Mouse (Mus musculus) adrenal gland, adult (tissue): Measurements from ENCODE around the gene Amer3.
"Not testable (repeated sequence)": the region's sequence is repeated elsewhere in the genome, so short reads cannot be mapped to it uniquely, and the experiment has no call there.

Experiments used
- DNase-seq, 2 experiments: peaks; one replicate each; pipeline ENCODE4 v3.0.0; 2022 to 2023; ENCODE audit warnings: low spot score in 1 of 2; ENCODE audit not compliant: inconsistent age in 2 of 2

Amer3 gene

DNA sequence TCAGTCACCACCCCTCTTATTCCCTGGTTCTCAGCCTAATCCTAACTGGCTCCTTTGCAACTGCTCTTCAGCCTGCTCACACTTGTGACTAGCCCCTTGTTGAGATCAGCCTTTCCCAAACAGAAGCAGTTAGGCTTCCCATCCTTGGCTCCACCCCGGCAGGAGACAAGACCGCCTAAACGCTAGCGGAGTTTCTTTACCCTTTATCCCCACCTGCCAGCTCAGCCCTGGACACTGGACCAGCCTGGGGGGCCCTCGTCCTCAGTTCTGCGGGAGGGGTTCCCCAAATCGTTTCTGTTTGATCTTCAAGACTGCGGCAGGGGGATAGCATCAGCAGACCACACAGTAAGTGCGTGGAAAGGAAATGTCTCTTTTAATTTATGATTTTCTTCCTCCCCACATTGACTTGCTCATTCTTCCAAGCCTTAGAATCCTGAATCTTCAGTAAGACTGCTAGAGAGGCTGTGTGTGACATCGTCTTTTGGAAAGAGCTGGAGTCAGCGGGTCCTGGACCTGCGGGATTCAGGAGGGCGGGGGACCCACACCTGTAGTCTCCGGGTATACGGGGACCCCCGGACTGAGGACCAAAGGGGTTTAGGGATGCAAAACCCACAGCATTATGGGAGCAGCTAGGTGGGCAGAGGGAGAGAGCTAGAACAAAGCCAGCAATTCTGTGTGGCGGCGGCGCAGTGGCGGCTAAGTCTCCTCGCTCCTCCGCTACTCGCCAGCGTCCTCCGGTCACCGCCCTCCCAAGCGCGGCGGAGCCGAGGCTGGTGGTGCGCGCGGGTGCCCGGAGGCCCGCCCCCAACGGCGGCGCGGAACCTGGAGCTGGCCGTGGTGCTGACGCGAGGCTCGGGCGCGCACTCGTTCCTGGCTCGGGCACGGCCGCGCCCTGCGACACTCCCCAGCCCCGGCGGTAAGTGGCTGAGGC lies at the start of gene Amer3:
Gene Amer3, plus strand, starts transcription at position 807 of the 931 bp plus-strand sequence.
- DNase-seq = peak; percentile 72 to 88

DNA sequence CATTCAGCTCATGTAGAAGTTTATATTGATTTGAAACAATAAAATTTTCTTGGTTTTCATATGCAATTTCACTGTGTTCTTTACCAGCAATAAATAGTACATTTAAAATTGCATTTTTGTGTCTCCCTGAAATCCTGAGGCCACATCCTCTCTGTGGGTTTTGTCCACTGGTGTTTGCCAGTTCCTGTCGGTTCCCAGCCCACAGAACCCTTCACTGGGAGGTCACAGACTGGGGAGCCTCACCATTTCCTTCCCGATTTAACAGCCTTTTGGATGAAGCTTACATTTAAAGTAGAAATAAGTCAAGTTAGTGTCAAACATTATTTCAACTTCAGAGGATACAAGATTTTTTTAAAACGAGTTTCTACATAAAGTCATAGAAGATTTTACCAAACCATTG lies 44.9 kb upstream of the Amer3 start:
- not testable (repeated sequence) for DNase-seq

DNA sequence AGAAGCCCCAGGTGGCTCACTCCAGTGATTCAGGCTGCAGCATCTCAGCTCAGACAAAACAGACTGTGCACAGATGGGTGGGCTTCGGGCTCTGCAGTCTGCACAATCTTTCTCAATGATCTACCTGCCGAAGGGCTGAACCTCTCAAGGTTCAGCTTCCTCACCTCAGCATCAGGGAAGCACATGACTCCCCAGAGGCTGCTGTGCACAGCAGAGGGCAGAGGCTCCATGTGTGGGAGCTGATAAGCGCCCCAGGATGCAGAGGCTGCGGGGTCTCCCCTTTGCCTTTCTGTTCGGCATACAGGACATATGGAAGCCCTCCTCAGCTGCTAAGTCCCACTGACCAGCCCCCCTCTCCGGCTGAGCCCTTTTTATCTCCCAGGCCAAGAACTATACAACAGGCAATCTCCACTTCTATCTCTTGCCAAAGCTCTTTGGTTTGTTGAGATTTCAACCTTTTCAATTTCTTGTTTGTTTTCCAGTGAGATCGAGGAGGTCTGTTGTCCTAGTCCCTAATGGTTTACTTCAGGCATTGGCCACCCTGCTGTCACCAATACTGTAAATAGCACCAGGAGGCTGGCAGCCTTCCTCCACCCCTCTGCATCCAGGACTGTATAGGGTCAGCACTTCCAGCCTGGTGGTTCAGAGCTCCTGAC lies 44.3 kb upstream of the Amer3 start, which contains the start of gene Cfc1:
Gene Cfc1, plus strand, starts transcription at position 606 of the 656 bp plus-strand sequence.
- DNase-seq = not testable (repeated sequence)

DNA sequence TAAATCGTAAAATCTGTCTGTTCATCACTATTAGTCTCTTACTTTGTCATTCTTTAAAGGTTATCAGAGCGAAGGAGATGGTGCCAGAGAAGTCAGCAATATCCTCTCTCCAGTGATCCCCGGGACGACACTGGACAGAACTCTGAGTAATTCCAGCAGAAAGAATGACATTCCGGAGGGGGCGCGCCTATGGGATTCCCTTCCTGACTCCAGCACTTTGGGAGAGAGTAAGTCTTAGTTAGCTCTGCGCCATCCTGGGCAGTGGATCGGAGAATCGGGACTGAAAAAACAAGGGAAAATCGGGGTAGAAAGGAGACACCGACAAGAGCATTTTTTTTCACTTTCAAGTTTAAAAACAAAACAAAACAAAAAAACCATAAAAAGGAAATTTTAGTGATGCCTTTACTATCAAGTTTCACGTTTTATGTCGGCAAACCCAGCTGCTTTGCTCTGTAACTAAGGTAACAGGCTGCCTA lies 43.1 kb upstream of the Amer3 start:
- DNase-seq = no peak

DNA sequence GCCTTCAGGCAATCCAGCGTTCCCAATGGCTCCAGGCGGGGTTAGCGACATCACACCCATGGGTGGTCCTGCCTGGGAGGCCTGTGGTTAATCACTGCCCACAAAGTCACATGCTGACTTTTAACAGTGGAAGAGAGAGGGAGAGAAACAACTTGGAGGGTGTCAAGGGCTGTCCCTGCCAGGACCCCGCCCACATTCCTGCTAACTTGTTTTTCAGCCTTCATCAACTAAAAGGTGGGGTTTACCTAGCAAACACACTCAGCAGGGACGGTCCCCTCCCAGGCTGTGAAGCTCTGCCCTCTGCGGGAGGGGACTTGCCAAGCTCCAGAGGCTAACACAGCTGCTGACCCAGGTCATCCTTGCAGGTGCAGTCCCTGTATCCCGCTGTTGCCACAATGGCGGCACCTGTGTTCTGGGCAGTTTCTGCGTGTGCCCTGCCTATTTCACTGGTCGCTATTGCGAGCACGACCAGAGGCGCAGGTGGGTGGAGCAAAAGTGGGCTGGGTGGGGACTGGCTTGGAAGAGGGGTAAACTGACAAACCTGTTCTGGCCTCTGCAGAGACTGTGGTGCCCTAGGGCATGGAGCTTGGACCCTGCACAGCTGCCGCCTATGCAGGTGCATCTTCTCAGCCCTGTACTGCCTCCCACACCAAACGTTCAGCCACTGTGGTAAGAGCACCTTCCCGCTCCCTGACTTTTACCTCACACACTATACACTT lies 42.5 kb upstream of the Amer3 start:
- no peak for DNase-seq

DNA sequence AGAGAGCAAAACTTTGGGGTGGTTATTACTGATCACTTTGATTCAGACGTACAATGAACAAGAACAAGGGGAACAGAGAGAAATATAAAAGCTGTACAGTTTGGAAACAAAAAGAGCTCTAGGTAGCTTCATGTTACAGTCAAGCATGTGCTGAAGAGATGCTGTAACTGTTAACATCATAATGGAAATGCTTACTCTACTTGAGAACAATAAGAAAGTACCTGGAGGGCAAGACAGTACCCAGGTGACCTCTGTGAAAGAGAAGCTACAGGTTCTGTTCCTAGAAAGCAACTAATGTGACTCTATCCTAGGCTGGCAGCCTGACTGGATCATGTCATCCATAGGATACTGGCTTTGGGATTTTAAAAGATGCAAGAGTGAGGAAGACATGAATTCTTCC lies 32.4 kb upstream of the Amer3 start:
- DNase-seq = no peak

DNA sequence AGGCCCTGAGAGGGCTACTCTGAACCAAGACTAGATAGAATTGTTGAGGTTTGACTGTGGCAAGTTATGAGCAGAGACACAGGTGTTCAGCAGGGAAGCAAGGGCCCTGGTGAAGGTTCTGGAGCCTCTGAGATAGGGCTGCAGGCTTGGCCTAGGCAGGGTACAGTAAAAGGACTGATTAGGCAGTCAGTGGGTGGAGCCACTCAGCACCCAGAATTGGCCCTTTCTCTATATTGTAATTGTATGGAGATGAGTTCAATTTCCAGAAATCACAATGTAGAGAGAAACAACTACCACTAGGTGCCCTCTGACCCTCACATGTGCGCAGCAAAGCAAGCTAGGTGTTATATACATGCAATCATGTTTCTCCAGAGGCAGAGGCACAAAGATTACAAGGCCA lies 25.8 kb upstream of the Amer3 start:
- DNase-seq = no peak

DNA sequence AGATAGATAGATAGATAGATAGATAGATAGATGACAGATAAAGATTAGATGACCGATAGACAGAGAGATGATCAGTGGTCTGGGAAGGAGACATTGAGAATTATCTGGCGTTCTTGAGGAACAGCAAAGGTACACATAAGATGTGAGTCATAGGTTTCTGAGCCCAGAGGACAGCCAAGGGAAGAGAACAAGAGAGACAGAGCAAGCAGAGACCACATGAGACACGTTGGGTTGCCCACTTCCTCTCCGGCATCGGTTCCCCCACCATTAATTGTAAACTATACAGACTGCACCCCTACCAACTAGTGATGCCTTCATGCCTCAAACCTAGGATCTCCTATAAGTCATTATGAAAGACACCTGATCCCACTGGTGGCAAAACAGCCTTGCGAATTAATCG lies 25.2 kb upstream of the Amer3 start:
- DNase-seq = no peak

DNA sequence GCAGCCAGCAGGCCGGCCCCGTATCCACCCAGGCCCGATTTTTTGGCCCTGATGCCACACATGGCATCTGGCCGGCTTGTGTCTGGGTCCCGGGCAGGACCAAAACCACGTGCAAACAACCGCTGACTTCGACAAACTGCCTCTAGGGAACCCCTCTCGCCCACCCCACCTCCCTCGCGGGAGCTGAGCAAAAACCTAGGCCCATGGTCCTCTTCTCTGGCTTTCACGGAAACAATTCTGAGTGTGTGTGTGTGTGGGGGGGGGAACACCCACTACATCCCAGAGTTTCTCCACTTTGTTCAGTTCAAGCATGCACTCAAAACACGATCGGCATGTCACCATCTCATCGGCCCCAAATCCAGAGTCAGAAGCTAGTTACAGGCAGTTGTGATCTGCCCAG lies 18.6 kb upstream of the Amer3 start, which contains the start of gene Prss40:
Gene Prss40, minus strand, starts transcription at position 101 of the 400 bp plus-strand sequence.
- DNase-seq = no peak

DNA sequence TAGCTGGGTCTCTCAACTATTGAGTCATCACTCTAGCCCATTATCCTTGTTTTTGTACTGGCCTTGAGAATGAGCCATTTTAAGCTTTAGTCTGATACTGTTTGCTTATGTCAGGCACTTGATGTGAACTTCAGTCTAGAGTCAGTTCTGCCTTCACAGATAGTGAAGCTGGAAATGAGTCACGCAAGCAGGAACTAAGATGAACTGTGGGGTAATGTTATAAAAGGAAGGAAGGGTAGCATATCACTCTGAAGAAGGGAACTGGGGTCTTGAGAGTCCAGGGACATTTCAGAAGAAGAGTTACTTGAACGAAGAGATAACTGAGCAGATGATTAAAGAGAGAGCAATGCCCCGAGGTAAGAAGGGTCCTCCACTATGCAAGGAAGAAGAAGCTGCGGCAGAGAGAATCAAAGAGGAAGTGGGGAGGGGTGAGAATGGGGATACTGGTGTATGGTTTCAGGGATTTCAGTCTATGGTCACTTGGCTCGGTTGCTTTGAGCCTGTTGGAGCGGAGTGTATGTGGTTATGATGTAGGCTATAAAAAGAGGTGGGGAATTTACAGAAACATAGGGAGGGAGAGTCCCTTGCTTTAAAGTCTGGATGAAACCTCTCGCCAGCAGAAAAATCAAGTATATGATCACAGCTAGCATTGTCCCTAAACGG lies 14.9 kb upstream of the Amer3 start:
- DNase-seq = no peak

DNA sequence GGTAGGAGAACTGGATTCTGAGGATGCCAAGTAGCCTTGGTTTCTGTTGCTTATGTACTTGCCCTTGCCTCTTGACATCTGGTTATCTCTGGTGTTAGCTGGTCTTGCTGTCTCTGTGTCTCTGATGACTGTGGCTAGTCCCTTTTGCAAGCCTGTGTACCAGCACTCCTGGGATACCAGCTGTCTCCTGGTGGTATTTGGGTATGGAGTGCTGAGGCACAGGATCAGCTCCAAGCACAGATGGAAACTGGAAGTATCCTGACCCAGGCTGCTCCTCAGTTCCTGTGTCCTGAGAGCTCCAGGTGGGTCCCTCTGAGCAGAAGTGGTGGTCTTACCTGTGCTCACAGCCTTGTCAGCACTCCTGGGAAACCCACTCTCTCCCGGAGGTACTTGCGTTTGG lies 11.3 kb upstream of the Amer3 start:
- no peak for DNase-seq

DNA sequence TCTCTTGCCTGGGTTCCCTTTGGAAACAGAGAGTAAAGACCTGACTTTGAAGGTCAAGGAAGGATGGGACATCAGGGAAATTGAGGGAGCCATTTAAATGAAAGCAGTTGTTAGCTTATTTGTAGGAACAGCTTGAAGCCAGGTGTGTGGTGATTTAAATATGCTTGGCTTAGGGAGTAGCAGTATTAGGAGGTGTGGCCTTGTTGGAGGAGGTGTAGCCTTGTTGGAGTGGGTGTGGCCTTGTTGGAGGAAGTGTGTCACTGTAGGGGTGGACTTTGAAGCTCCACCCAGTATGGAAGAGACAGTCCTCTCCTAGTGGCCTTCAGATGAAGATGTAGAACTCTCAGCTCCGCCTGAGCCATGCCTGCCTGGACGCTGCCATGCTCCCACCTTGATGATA lies 9.6 kb upstream of the Amer3 start:
- no peak for DNase-seq

DNA sequence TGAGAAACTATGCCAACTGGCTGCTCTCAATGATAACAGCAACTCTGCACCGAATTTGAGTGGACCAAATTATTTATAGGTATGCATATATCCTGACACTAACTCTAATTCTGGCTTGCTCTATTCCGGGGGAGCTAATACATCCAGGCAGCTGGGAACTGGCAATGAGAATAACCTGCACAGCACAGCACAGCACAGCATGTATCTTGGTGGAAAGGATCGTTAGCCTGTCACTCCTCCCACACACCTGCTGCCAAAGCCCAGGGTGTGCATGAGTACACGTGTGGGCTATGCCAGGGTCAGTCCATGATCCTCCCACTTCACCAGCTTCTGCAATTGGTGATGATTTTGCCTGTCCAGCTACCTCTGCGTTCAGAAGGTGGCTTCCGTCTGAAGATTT lies 8.0 kb upstream of the Amer3 start:
- DNase-seq = no peak

DNA sequence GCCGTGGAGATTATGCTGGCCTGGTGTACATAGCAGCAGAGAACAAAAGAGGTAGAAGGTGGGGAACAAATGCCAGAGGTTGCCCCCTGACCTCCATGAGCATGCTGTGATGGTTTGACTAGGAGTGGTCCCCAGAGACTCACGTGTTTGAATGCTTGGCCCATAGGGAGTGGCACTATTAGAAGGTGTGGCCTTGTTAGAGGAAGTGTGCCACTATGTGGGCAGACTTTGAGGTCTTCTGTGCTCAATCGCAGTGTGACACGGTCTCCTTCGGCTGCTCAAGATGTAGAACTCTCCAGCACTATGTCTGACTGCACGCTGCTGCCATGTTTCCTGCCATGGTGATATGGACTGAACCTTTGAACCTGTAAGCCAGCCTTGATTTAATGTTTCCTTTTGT lies 6.2 kb upstream of the Amer3 start:
- no peak for DNase-seq

DNA sequence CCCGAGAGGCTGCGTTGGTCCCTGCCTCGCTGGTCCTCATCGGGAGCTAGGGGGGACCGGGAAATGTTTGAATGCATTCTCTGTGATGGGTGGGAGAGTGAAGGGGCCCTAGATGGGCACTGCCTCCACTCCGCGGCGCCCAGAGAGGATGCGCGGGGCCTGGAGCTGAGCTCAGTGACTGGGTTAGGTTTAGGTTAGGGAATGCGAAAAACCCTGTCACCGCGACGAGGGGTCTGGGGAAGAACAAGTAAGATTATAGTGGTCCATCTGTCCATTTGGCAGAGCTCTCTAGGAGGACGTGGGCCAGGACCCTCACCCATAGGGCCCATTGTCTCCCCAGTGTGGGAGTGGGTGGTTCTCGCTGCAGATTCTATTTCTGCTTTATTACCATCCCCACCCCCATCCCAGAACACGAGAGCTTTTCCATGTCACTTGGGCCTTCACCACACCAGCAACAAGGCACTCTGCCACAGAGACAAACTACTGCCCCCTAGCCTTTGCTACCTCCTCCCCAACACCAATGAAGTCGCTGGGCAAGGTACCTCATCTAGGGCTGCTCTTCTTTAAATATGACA lies 412 bp downstream of the Amer3 start:
- DNase-seq = no peak

DNA sequence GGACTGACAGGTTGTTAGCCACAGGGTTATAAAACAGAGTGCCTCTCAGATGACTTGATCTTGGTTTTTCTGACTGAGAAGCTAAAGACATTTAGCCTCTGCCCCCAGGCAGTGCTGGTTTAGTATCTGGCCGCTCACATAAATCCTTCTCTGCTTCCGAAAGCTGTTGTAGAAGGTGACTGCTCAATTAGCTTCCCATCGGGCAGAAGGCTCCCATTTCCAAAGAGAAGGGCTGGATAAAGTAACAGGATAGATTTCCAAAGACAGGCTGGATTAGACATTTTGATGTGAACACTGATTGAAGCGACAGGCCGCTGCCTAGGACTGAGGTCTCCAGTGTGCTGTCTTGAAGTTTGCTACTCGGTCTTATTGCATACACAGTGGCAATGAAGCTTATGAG lies 2.8 kb downstream of the Amer3 start:
- DNase-seq = no peak

DNA sequence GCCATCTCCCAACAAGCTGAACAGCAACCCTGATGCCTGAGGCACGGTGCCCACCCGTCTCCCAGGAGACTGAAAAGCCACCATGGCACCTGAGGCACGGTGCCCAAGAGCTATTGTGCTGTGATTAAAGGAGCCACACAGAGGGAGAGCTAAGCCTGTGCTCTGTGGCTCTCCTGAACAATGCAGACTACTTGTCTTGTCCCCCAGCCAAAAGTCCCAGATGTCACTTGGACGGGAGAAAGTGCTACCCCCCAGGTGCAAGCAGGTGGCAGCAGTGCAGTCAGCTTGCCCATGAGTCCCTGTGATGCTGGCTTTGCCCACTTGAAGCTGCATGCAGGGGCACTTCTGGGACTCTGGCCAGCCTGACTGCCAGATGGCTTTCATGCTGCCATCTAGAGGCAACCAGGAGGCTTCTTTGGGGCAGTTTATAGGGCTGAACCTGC lies 4.4 kb downstream of the Amer3 start:
- DNase-seq = no peak

DNA sequence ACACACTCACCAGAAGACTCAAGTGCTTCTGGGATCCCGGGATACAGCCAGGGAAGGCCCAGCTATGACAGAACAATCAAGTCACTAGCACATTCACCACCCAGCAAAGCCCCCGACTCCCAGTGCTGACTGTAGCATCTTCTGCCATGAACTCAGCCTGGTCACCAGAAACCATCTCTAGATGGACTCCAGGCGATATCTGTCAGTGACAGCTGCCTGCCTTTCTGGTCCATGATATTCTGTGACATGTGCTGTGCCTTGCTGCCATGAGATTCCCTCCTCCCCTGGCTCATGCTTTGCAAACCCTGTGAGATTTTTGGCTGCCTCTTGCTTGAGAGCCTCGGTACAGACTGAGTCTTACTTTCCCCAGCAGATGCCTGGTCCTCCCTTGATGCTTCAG lies 5.3 kb downstream of the Amer3 start:
- DNase-seq = no peak

DNA sequence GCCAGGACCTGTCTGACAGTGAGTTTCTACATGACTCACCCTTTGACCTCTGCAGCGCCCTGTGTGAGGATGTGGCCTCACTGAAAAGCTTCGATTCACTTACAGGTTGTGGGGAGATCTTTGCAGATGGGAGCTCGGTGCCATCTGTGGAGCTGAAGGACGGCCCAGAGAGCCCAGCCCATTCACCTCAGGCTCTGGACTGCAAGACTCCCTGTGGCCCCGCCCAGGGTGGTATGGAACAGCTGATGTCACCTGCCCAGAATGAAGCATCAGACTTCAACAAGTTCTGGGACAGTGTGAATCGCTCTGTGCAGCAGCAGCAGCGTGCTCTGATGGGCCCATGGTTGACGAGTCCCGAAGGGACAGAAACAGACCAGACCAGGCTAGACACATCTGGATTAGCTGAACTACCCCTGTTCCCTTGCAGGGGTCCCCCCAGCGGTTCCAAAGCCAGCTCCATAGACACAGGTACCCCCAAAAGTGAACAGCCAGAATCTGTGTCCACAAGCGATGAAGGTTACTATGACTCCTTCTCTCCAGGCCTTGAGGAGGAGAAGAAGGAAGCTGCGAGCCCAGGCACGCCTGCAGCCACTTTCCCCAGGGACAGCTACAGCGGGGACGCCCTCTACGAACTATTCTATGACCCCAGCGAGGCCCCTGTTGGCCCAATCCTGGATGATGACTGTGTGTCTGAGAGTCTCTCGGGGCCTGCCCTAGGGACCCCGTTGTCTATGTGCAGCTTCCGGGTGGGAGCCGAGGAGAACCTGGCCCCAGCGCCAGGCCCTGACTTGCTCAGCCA lies 8.0 kb downstream of the Amer3 start:
- no peak for DNase-seq

DNA sequence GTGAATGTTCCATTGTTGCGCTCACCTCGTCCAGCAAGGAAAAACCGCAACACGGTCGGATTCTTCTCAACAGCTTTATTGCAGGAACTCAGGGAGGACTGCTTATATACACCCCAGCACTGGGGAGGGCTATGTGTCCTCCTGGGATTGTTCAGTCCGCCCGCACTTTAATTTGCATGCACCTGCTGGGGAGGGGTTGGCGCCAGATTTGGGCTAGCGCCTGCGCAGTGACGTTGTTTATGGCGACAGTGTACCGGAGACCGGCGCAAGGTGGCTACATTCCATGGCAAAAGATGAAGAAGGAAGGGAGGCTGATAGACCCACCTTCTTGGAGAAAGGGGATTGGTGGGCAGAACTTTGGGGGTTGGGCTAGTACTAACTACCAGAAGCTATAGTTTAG lies 20.5 kb downstream of the Amer3 start:
- DNase-seq = no peak
